Mouse (Mus musculus) erythroblast, adult 5-6 weeks (primary cell): ENCODE measurements around the gene Rad51ap1. TPM values are rescaled to one million over a fixed set of nuclear protein-coding genes. Genes with fewer than 3 reads are reported as not detected.

ENCODE experiments used
- ATAC-seq: replicated peaks from 2 replicates; pipeline ENCODE4 v1.8.0; 2016; ENCODE audit warnings: moderate number of reproducible peaks, mild to moderate bottlenecking, moderate TSS enrichment, inconsistent platforms; ENCODE audit not compliant: poor library complexity, low FRiP score, severe bottlenecking
- total RNA-seq, 2 experiments: library from RNA; stranded (forward) in 1 of 2; stranded (reverse) in 1 of 2; fragments of 150-400 nt in 1 of 2; fragments of 200-764, 138-1000 nt in 1 of 2; gene quantifications; 2 replicates each; pipeline versions ENCODE4 v1.2.3 to v1.2.4; 2015 to 2017; ENCODE audit warnings: low replicate concordance in 2 of 2

The Rad51ap1 gene
- 18.0 and 20.4 TPM in 2 replicates for total RNA-seq (2015; ENCODE audit: low replicate concordance)
- total RNA-seq (2017; ENCODE audit: low replicate concordance), result 85.9 and 165 TPM in 2 replicates

GRCm38 (mm10) chr6:126939487-126940171 lies at the start of gene Rad51ap1, which contains the start of gene D6Wsu163e:
Gene Rad51ap1, minus strand, starts transcription at chr6:126939587.
Gene D6Wsu163e, plus strand, starts transcription at chr6:126939962.
- peak; percentile 94 for ATAC-seq

- ATAC-seq, result no peak
These were observed 42.3 kb upstream of the Rad51ap1 start for GRCm38 (mm10) chr6:126981539-126982234.

GRCm38 (mm10) chr6:126966241-126967026 lies 27.0 kb upstream of the Rad51ap1 start:
- no peak for ATAC-seq

- no peak for ATAC-seq
These were observed 24.0 kb upstream of the Rad51ap1 start for GRCm38 (mm10) chr6:126963426-126963825.

- ATAC-seq, result no peak
These were observed 23.3 kb upstream of the Rad51ap1 start for GRCm38 (mm10) chr6:126962709-126963108.

- ATAC-seq, result no peak
These were observed 22.1 kb upstream of the Rad51ap1 start for GRCm38 (mm10) chr6:126961371-126962018.

- peak; percentile 82 for ATAC-seq
These were observed 16.3 kb upstream of the Rad51ap1 start for GRCm38 (mm10) chr6:126955734-126956133.

GRCm38 (mm10) chr6:126948336-126948735 lies 8.9 kb upstream of the Rad51ap1 start:
- ATAC-seq, result no peak

- peak; percentile 39 for ATAC-seq
These were observed 1.1 kb upstream of the Rad51ap1 start for GRCm38 (mm10) chr6:126940451-126940850.

- ATAC-seq, result peak; percentile 6; the same call in 1 of the 2 replicates
These were observed 417 bp downstream of the Rad51ap1 start for GRCm38 (mm10) chr6:126938853-126939486.

- no peak for ATAC-seq
These were observed 1.3 kb downstream of the Rad51ap1 start for GRCm38 (mm10) chr6:126938047-126938446.

- no peak for ATAC-seq
These were observed 6.5 kb downstream of the Rad51ap1 start for GRCm38 (mm10) chr6:126932896-126933295.

GRCm38 (mm10) chr6:126921111-126921881 lies 18.1 kb downstream of the Rad51ap1 start, which contains the start of gene Dyrk4:
Gene Dyrk4, minus strand, starts transcription at chr6:126921839.
- no peak for ATAC-seq

GRCm38 (mm10) chr6:126914928-126915327 lies 24.5 kb downstream of the Rad51ap1 start:
- no peak for ATAC-seq

- no peak for ATAC-seq
These were observed 28.7 kb downstream of the Rad51ap1 start for GRCm38 (mm10) chr6:126910727-126911126.

GRCm38 (mm10) chr6:126907876-126908275 lies 31.5 kb downstream of the Rad51ap1 start:
- ATAC-seq, result no peak

- no peak for ATAC-seq
These were observed 32.0 kb downstream of the Rad51ap1 start for GRCm38 (mm10) chr6:126907378-126907777.

- ATAC-seq, result no peak
These were observed 62.3 kb downstream of the Rad51ap1 start for GRCm38 (mm10) chr6:126877118-126877517.
